Mouse (Mus musculus): ENCODE measurements around the gene Fbxl12.
"Not testable (repeated sequence)": the region's sequence is repeated elsewhere in the genome, so short reads cannot be mapped to it uniquely, and the experiment has no call there.

Fbxl12 gene
- long read RNA-seq, experiment 1, partial matches to known transcripts, result 0 of 3 reads
- long read RNA-seq, experiment 1, other reads (novel, unspliced or antisense), result 2 of 3 reads
- long read RNA-seq, experiment 2, partial matches to known transcripts, result 1 of 5 reads
- long read RNA-seq, experiment 2, other reads (novel, unspliced or antisense), result 4 of 5 reads

DNA sequence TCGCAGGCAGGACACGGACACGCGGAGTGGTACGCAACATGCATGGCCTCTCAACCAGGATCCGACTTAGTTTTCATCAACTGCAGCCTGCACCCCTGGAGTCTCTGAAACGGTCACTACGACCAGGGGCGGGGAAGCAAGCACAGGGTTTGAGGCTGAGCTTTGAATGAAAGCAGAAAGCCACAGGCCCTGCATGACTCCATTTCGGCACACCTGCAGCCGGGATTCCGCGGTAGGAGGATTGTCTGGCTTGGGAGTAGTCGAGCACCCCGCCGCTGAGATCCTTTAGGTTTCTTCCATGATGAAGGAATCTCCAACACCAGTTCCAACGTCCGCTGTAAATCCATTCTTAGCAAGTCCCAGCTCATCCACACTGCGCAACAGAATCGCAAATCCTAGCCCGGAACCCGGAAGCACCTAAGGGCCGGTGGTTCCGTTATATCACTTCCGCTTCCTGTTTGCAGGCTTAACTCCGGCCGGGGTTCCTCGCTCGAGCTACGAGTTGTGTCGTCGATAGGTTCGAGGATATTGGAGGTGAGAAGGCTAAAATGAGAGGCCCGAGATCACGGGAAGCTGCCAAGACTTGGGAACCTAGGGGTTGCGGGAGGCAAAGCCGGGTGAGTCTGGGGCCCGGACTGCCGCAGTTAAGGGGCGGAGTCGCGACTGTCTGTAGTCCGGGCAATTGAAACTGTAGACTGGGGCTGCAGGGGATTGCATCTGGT lies at the start of gene Fbxl12:
TSS of gene Fbxl12 (minus strand) at position 408 of the 722 bp plus-strand sequence.
- intact Hi-C loops (cut with DNase I), result loop anchor here (10.0 kb wide), 1 partner anchor 180 kb away; the partner anchor contains the start of gene Zfp26

DNA sequence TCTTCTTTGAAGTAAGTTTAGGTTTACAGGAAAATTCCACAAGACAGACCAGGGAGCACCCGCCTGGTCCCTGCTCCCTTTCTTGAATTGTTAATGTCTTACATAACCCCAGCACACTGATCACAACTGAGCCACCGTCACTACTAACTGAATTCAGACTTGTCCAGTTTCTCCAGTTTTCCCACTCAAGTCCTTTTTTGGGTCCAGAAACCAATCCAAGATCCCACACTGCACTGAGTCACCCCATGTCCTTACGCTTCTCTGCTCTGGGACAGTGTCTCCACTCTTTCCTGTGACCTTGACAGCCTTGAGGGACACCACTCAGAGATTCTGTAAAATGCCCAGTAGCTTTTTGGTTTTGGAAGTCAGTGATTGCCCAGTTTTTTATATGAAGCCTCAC lies 48.3 kb upstream of the Fbxl12 start:
- intact Hi-C loops (cut with DNase I), result no loop called here

DNA sequence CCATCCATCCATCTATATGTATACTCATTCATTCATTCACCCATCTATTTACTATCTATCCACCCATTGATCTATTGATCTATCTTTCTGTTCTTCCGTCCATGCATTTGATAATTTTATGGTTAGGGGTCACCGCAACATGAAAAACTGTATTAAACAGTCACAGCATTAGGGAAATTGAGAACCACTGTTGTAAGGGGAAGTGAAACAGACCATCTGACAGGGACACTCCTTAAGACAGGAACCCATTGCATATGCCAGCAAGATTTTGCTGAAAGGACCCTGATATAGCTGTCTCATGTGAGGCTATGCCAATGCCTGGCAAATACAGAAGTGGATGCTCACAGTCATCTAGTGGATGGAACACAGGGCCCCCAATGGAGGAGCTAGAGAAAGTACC lies 45.9 kb upstream of the Fbxl12 start:
- intact Hi-C loops (cut with DNase I), result not testable (repeated sequence)

DNA sequence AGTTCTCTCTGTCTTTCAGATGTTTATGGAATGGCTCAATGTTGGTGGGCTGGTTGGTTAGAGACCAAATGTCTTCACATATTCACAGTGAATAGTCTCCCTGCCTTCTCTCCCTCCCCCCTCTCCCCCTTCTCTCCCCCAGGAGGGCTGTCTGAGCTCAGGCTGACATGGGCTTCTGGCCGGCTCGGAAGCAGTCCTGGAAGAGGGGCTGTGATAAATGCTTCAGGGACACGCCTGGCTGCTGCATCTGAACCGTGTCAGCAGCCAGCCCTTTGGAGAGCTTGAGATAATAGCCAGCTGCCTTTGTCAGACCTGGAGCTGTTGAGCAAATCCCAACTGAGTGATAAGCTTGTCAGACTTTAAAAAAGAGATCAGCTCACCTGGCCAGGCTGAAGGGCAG lies 45.3 kb upstream of the Fbxl12 start:
- intact Hi-C loops (cut with DNase I), result no loop called here

DNA sequence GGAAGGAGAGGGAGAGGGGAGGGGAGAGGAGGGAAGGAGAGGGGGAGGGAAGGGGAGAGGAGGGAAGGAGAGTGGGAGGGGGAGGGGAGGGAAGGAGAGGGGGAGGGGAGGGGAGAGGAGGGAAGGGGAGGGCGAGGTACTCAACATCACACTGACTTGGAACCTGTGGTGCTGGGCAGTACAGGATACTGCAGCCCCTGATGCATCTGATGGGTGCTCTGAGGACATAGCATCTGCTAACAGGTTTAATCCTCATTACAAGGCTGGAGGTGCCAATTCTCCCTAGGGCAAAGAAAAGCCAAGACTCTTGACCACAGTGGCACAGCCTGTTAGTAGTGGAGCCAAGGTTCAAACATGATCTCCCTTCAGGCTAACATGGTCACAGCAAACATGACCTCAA lies 44.8 kb upstream of the Fbxl12 start:
- intact Hi-C loops (cut with DNase I), result no loop called here

DNA sequence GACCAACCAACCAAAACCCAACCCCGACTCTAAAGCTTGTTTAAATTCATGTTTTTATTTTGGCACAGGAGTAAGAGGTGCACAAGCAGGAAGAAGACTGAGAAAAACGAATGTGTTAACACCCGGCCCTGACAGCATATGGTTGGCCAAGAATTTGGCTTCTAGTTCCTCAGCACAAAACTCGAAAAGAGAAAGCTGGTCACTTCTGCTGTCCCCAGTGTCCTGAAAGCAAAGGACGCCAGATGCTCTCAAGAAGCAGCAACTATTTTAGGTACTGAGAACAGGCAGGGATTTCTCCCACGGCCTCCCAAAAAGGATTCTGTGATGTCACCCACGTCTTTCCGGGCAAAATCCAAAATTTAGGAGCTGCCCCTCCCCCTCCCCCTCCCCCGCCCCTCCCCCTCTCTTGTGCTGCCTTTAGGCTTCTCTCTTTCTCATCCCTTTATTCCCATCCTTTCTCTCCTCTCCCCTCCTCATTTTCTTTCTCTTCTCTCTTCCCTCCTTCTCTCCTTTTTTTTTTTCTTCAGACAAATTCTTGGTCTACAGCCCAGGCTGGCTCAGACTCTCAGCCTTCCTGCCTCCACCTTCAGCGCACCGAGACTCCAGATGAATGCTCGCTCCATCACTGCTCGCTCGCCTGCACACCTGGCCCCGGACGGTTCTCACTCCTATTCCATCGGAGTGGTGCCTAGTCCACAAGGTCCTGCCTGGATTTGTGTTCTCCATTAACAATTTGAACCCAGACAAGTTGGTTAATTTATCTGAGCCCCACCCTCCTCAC lies 40.7 kb upstream of the Fbxl12 start:
- intact Hi-C loops (cut with DNase I), result no loop called here

DNA sequence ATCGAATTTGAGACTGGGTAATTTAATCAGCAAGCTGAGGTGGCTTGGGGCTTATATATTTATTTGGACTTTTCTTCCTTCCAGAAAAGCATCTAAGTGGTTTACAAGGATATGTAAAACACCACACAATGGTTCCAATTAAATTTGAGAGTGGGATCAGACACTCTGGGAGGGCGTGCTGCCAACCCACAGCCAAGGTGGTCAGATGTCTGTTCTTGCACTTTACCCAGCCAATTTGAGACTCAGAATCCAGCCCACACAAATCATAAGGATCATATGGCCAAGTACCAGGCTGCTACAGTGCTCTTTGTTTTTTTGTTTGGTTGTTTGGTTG lies 37.8 kb upstream of the Fbxl12 start:
- intact Hi-C loops (cut with DNase I), result no loop called here

DNA sequence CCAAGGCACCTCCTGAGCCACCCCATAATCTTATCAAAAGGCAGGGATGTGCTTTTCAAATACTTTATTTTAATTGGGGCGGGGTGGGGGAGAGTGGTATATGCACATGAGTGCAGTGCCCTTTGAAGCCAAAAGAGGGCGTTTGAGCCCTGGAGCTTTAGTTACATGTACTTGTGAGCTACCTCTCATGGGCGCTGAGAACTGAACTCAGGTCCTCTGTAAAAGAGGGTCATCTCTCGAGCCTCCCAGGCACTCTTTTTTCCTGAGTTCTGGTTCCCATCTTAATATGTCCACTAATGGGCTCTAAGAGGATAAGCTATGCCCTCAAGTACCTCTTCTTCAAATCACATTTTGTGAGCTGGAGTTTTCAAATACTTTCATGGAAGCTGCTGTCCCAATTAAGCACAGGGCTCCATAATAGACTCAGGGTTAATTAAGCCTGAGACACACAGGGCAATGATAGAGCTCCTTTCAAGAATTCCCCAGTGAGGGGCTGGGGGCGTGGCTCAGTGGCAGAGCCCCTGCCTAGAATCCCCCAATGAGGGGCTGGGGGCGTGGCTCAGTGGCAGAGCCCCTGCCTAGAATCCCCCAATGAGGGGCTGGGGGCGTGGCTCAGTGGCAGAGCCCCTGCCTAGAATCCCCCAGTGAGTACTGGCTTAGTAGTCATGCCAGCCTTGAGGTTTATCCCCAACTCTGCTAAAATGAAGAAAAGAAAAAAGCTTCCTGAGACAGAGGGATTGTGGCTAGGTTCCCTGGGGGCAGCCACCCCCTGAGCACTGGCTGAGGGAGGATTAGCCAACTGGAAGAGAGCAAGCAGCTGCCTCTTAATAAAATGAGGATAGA lies 37.2 kb upstream of the Fbxl12 start:
- intact Hi-C loops (cut with DNase I), result no loop called here

DNA sequence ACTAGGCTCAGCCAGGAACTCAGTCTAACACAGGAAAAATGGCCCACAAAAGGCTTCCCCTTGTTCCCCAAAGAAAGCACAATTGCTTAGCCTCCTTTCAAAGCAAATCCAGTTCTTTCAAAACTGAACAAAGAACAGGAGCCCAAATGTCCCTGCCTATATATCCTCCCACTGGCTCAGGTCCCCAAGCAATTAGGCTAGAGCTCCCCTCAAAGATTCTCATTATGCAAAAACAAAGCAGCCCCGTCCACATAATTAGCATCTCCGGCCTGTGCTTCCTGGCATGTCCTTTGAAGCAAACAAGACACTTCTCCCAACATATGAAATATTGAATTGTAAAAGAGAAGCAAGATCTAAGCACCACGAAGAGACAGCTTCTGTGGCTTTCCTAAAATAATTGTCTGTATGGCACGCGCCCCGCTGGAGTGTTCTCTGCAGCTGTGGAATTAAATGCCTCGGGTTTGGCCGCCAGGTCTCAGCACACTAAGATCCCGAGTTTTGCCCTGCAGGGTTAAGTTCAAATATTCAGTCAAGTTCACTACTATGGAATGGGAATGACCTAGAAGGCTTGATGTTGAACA lies 35.9 kb upstream of the Fbxl12 start:
- intact Hi-C loops (cut with DNase I), result no loop called here

DNA sequence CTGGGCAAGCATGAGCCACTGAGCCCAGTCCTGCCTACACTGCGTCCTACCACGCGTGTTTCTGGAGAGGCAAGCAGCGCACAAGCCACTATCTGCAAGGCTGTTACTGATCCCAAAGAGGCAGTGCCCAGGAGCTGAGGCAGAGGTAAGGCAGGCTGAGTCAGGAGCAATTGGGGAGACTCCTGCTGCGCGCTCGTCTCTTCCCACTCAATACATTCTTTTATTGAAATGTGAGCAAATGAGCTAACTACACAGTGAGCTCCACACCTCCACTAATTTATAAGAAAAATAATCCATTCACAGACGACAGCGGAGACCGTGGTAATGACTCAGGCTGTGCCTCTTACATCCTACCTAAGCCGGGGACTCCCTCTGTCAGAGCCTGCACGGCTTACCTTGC lies 33.3 kb upstream of the Fbxl12 start:
- intact Hi-C loops (cut with DNase I), result no loop called here

DNA sequence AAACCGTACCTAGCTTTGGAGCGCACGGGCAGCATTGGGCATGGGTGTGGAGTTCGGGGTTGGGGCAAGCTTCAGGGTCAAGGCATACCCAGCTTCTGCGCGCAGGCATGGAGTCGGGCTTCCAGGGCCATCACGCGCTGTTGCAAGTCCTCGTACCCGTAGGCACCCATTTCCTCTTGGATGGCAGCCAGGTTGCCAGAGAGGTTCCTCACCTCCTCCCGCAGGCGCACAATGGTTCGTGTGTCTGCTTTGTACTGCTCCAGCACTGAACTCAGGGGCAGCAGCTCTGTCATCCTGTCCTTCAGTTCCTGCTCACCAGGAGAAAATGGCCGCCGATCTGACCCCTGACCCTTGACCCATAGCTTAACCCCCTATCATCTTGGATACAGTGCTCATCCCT lies 27.5 kb upstream of the Fbxl12 start:
- intact Hi-C loops (cut with DNase I), result no loop called here

DNA sequence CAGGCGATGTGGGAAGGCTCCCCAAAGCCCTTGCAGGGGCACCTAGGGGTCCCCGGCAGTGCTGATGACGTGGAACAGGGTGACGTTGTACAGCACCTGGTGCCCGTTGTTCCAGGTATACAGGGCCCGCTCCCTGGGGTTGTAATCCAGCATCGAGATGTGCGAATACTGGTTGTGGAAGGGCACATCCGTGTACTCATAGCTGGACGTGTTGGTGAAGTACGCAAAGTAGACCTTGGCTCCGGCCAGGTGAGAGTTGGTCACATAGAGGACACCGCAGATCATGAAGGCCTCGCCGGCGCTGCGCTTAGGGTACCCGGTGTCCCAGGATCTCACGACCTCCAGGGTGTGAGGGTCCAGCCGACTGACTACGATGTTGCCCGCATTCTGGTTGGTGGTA lies 23.5 kb upstream of the Fbxl12 start:
- intact Hi-C loops (cut with DNase I), result no loop called here

DNA sequence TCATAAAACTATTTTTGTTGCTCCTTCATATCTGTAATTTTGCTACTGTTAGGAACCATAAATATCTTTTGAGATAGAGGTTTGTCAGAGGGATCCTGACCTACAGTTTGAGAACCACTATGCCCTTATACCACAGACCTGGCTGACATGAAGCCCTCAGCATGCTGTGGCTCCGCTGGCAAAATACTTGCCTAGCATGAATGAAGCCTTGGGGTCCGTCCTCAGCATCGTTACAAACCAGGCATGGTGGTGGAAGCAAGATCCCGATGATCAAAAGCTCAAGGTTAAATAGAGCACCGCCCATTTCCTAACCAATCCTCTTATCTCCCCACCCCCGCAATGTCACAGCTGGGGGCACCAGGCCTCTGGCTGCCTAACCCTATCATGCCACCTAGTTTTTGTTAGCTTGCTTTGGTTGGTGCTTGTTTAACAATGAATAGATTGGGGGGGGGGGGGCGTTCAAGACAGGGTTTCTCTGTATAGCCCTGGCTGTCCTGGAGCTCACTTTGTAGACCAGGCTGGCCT lies 22.0 kb upstream of the Fbxl12 start:
- intact Hi-C loops (cut with DNase I), result no loop called here

DNA sequence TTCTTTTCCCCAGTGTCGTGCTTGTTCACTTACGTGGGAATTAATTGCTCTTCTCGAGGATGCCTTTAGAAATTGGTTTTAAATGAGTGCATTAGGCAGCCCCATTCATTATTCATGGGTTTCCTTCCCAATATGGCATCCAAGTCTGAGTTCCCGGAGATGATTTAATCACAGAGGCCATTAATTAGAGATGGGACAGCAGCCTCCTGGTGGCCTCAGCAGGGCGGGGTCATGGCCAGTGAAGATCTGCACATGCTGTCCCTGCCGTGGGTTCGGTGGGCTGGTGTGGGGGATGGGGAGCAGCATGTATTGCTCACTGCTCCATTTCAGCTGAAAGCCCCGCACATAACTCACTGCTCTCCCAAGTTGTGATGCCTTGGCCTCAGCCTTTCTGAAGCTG lies 21.4 kb upstream of the Fbxl12 start:
- intact Hi-C loops (cut with DNase I), result no loop called here

DNA sequence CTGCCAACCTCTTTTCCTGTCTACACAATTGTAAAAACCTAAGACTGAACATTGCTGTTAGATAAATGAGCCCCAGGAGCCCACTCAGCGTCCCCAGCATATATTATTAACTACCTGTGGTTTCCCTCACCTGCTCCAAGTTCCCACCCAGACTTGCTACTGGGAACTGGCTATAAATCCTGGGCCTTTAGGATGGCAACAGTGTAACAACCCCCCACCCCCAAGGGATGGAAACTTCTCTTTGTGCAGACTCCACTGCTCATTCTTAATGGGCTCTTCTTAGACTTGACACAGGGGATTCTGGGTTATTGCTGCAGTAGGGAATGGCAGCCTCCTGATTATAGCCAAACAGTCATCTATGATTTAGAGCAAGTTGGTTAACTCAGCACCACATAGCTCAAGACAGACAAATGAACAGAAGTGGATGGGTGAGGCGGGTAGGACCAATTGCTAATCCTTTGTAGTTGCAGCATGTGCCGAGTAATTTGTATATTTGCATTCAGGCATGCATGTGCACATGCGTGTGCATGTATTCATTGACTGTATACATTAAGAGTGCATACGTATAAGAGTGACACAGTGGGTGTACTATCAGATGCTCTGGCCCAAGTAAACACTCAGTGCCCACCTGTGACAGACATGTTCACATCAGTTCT lies 20.5 kb upstream of the Fbxl12 start:
- intact Hi-C loops (cut with DNase I), result loop anchor here (5.0 kb wide), 2 partner anchors 42 to 62 kb away; no protein-coding TSS in a partner anchor

DNA sequence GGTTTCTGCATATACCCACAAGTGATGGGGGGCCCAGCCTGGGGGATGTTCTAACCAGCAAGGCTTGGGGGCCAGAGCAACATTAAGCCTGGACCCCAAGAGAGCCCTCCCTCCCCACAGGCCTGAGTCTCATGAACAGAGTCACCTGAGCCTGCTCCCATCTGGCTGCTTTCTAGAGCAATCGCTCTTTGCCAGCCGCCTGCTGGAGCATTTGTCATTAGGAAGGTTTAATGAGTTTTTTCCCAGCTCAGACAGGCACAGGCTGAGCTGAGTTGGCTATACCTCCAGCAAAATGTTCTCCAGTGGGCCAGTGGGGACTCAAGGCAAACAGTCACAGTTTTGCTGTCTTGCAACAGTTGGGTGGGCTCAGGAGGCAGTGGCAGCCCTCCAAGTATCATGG lies 19.8 kb upstream of the Fbxl12 start:
- intact Hi-C loops (cut with DNase I), result loop anchor here (5.0 kb wide), 2 partner anchors 43 to 63 kb away; no protein-coding TSS in a partner anchor

DNA sequence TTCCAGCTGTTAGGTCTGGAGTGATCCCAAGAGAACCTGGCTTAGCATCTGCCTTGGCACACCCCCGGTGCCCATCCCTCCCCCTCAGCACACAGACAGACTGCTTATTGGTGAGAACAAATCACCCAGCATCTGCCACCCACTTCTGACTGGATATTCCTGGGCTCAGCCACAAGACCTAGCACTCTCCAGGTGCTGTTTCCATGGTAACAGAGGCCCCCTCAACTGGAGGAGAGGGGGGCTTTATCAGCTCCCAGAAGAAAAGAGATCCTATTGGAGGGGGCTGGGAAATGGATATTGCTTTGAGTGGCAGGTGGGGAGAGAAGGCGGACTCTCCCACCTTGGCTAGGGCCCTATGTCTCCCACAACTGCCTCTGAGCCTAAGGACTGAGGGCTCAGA lies 19.4 kb upstream of the Fbxl12 start:
- intact Hi-C loops (cut with DNase I), result loop anchor here (5.0 kb wide), 2 partner anchors 43 to 63 kb away; no protein-coding TSS in a partner anchor

DNA sequence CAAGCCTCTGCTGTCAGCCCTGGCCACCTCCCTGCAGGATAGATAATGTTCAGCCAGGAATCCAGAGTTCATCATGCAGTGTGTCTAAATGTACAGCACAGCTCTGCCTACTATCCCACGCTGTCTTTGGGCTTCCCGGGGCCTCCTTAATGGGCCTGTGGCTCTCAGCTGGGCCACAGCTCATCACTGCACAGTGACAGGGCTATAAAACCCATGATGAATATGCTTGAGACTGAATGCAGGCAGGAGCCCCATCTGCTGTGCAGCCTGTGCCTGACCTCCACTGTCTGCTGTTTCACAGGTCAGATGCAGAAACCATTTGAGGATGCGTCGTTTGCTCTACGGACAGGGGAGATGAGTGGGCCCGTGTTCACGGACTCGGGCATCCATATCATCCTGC lies 18.3 kb upstream of the Fbxl12 start:
- intact Hi-C loops (cut with DNase I), result loop anchor here (5.0 kb wide), 2 partner anchors 44 to 64 kb away; no protein-coding TSS in a partner anchor

DNA sequence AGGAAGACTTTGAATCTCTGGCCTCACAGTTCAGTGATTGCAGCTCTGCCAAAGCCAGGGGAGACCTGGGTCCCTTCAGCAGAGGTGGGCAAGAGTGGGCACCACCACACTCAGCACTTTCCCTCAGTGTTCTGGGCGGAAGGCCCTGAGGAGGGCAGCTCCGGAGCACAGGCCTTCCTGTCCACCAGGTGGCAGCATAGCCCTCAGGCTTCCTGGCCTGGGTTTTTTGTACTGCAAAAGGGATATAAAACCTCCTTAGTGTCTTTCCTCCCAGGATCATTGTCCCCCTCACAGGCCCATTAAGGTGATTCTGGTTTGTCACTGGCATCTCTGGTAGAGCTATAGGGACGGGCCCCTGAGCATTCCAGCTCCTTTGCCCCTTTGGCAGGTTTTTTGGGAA lies 17.8 kb upstream of the Fbxl12 start:
- intact Hi-C loops (cut with DNase I), result loop anchor here (5.0 kb wide), 2 partner anchors 45 to 65 kb away; no protein-coding TSS in a partner anchor

DNA sequence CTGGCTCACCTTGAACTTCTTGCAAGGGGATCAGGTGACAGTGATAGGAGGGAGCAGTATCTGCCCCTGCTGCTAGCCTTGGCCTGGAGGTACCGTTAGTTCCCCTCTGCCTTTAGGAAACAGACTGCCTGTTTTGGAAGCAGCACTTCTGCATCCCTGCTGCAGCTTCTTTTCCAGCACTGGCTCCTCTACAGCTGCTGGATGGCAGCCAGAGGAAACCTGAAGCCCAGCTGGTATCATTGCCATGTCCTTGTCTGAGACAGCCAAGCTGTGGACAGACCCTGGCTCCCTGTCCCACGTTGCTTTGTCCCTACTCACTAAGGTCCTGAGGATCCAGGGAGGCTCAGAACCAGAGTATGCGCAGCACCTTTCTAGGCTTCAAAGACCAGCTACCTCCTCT lies 13.0 kb upstream of the Fbxl12 start:
- intact Hi-C loops (cut with DNase I), result no loop called here
